Mouse (Mus musculus) forebrain, embryonic 11.5 days (tissue): Measurements from ENCODE around the gene Pygo2. TPM values are rescaled to one million over a fixed set of nuclear protein-coding genes. Genes with fewer than 3 reads are reported as not detected.

ENCODE experiments used
- ATAC-seq: fragments of 200-750 bp; cut with Nextera tagmentation; replicated peaks from 2 replicates; pipeline ENCODE4 v1.8.0; 2017; ENCODE audit warnings: moderate TSS enrichment; ENCODE audit not compliant: low FRiP score
- DNase-seq: peaks from one replicate; pipeline ENCODE4 v3.0.0-alpha.2; 2017; ENCODE audit warnings: low spot score
- H3K27ac ChIP-seq: fragments of 300-500 bp; sonication (generic); 2 replicates; pipeline ENCODE4 v1.5.1; 2014; ENCODE audit warnings: low read depth, low read length
- H3K27me3 ChIP-seq: fragments of 300-500 bp; sonication (generic); 2 replicates; pipeline ENCODE4 v1.6.1; 2014; ENCODE audit warnings: mild to moderate bottlenecking, low read length, mixed read lengths; ENCODE audit not compliant: control insufficient read depth, insufficient read depth
- H3K36me3 ChIP-seq: fragments of 300-500 bp; sonication (generic); 2 replicates; pipeline ENCODE4 v1.6.1; 2014; ENCODE audit warnings: mild to moderate bottlenecking, low read length, moderate library complexity, mixed read lengths; ENCODE audit not compliant: control insufficient read depth, insufficient read depth
- H3K4me1 ChIP-seq: fragments of 300-500 bp; sonication (generic); replicated peaks from 2 replicates; pipeline ENCODE4 v1.6.1; 2014; ENCODE audit warnings: low read length, mixed read lengths; ENCODE audit not compliant: control insufficient read depth, insufficient read depth
- H3K4me2 ChIP-seq: fragments of 300-500 bp; sonication (generic); 2 replicates; pipeline ENCODE4 v1.6.1; 2014; ENCODE audit warnings: low read depth, mild to moderate bottlenecking, low read length, moderate library complexity, mixed read lengths; ENCODE audit not compliant: severe bottlenecking
- H3K4me3 ChIP-seq: fragments of 300-500 bp; sonication (generic); 2 replicates; pipeline ENCODE4 v1.5.1; 2014; ENCODE audit warnings: low read depth, low read length
- H3K9ac ChIP-seq: fragments of 300-500 bp; sonication (generic); 2 replicates; pipeline ENCODE4 v1.6.1; 2014; ENCODE audit warnings: low read length
- H3K9me3 ChIP-seq: fragments of 300-500 bp; sonication (generic); 2 replicates; pipeline ENCODE4 v1.6.1; 2016; ENCODE audit warnings: low read length, mixed read lengths; ENCODE audit not compliant: control insufficient read depth
- WGBS: fragments of 180-500 bp; shearing (Covaris S2); extraction: QIAGEN DNeasy Blood & Tissue Kit; methylation state at CpG from one replicate; pipeline ENCODE4 v1.1.7; 2014; 5-methylcytosine and 5-hydroxymethylcytosine counted together
- polyA plus RNA-seq: library from polyadenylated mRNA; unstranded; fragments of >200 nt; fragmentation: Nextera tagmentation; extraction: Ambion mirVana; gene quantifications from 2 replicates; pipeline ENCODE4 v1.2.1, GENCODE M21; 2014

Gene Pygo2
- polyA plus RNA-seq, 1 experiment from 2014 or later, result 53.9 TPM

DNA sequence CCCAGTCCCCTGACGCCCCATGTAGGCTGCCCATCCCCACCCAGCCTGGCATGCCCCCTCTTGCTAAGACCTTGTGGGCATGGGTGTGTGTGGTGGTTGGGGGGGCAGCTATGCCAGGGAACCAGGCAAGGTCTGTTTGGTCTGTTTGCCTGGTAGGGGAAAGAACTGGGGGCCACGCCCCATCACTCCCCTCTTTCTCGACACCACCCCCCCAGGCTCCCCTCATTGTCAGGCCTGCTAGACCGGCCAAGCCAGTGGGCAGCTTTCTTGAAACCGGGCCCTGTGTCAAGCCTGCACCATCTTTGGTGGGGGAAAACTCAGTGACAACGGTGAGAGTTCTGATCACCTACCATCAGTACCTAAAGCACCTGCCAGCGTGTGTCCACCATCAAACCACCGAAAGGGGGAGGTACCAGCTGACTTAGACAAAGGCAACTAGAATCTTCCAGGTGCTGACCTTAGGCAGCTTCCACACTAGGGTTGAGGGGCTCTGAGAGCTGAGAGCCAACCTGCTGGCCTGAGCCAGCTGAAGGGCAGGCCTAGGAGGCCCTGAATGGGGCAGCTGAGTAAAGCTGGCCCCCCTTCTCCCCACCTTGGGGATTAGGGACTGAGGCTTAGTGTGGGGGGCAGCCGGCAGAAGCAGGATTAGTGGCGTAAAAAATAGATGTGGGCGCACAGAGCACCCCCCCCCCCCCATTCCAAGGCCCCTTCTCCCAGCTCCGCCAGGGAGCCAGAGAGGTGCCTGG is 45.5 kb upstream of the Pygo2 start:
- no peak for ATAC-seq
- WGBS, result 51% methylated on average over 12 of the region's 12 CpGs
- Histone ChIP-seq H3K4me2 (no peak overlapping the region), H3K27me3 (no peaks in the 10 kb centered on the region), H3K36me3 (no peaks in the 10 kb centered on the region), H3K4me1 (peaks cover 4% of the 10 kb centered on the region; the same call in 1 of the 2 replicates), H3K27ac (no peak overlapping the region), H3K9ac (no peak overlapping the region; the same call in 1 of the 2 replicates), H3K9me3 (no peaks in the 10 kb centered on the region), H3K4me3 (no peak overlapping the region)
- DNase-seq, result no peak

DNA sequence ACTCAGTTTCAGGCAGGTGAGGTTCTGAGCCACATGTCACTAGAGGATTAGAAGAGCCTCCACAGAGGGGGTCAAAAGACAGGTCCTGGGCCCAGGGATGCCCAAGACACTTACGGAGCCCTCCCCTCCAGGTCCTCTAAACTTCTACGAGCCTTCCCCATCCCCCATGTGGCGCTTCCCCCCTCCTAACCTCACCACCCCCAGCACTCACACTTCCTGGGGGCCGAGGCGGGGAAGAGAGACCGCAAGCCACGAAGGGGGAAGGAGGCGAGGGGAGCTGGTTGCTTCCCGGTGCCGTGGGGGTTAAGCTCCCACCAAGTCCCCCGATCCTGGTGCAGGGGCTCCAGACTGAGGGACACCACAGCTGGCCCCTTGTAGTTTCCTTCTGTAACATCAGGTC is 44.6 kb upstream of the Pygo2 start:
- Histone ChIP-seq H3K4me1 (peaks cover 4% of the 10 kb centered on the region; the same call in 1 of the 2 replicates), H3K27me3 (no peaks in the 10 kb centered on the region), H3K27ac (no peak overlapping the region), H3K4me3 (no peak overlapping the region), H3K4me2 (no peak overlapping the region), H3K9ac (no peak overlapping the region), H3K36me3 (no peaks in the 10 kb centered on the region), H3K9me3 (no peaks in the 10 kb centered on the region)
- WGBS, result 35% methylated on average over 11 of the region's 11 CpGs
- ATAC-seq (no peak), DNase-seq (no peak)

DNA sequence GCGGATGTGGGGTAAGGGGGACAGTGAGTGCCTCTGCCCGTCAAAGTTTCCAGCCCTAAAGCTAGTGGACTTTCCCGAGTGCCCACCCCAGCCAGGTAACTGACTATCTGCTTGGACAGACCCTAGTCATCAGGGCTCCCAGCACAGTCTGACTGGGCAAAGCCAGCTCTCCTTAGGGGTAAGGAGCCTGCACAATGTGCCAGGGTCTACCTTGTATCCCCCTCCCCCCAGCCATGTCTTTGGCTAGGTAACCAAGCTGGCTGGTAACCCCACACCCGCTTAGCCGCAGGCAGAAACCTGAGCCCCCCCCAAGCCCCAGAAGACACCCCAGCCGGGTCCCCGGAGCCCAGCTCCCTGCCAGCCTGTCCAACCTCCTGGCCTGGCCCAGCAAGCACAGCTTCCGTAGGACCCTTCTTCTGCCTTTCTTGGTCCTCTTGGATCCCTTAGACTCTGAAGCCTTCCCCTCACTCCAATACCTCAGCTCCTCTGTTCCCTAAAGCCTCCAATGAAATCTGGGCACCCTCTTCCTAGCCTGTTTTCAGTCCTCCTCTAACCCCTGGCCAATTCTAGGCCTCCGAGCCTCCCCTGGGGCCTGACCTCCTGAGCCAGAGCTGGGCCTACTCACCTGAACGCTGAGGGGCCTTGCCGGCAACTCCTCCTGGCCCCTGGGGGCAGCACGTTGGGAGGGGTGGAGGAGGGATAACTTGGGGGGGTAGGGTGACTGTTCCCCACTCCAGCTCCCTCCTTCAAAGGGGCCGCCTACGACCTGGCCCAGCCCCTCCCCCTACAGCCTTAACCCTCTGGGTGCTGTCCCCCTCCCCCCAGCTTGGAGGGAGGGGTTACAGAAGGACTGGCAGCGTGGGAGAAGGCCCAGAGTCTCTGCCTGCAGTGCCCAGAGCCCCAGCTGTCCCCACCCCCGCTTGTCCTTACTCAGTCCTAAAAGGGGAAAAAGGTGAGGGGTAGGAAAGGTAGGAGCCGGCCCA is 43.3 kb upstream of the Pygo2 start:
- Histone ChIP-seq H3K4me2 (no peak overlapping the region), H3K9ac (peak overlapping the region; percentile 10; the same call in 1 of the 2 replicates), H3K36me3 (no peaks in the 10 kb centered on the region), H3K9me3 (no peaks in the 10 kb centered on the region), H3K4me1 (peaks cover 14% of the 10 kb centered on the region; the same call in 1 of the 2 replicates), H3K27ac (no peak overlapping the region), H3K27me3 (peaks cover 2% of the 10 kb centered on the region; the same call in 1 of the 2 replicates), H3K4me3 (no peak overlapping the region)
- whole genome bisulfite sequencing, result 52% methylated on average over 17 of the region's 17 CpGs
- no peak for DNase-seq
- no peak for ATAC-seq

- Histone ChIP-seq H3K27ac (no peak overlapping the region), H3K9me3 (no peaks in the 10 kb centered on the region), H3K4me3 (no peak overlapping the region), H3K27me3 (peaks cover 2% of the 10 kb centered on the region), H3K36me3 (no peaks in the 10 kb centered on the region), H3K9ac (no peak overlapping the region), H3K4me2 (no peak overlapping the region), H3K4me1 (peaks cover 20% of the 10 kb centered on the region; the same call in 1 of the 2 replicates)
- DNase-seq (no peak), ATAC-seq (no peak)
- 75% methylated on average over 11 of the region's 11 CpGs for WGBS
These were observed 42.4 kb upstream of the Pygo2 start for GRCm38 (mm10) chr3:89387632-89388031.

DNA sequence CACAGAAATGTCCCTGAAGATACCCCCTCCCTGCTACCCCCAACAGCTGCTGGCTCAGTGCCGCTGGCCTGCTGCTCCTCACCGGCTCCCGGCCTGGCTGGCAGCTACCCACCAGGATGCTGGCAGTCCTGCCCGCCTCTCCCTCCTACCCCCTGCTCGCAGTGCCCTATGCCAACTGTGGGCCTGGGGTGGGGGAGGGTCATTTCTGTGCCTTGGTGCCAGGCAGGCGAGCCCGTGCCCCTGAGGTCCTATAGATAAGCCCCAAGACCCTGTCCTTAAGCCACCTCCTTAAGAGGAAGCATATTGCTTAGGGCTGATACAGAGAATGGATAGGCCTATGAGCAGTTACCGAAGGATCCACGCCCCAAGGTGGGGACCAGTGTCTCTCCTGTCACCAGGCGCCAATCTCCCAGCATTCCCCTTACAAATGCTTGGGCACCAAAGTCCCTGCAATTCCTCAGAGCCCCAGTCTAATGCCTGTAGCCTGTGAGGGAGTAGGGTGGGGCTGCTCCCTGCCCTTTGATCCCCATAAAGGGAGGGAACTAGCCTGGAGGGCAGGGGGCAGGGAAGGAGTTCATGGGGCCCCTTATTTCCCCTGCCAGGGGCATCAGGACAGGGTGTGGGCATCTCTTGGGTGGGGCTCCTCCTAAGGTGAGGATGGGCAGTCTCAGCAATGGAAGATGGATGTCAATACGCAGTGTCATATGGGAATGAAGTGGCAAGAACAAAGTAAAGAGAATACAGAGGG is 41.7 kb upstream of the Pygo2 start:
- ATAC-seq, result no peak
- Histone ChIP-seq H3K27me3 (peaks cover 2% of the 10 kb centered on the region), H3K4me2 (no peak overlapping the region)

DNA sequence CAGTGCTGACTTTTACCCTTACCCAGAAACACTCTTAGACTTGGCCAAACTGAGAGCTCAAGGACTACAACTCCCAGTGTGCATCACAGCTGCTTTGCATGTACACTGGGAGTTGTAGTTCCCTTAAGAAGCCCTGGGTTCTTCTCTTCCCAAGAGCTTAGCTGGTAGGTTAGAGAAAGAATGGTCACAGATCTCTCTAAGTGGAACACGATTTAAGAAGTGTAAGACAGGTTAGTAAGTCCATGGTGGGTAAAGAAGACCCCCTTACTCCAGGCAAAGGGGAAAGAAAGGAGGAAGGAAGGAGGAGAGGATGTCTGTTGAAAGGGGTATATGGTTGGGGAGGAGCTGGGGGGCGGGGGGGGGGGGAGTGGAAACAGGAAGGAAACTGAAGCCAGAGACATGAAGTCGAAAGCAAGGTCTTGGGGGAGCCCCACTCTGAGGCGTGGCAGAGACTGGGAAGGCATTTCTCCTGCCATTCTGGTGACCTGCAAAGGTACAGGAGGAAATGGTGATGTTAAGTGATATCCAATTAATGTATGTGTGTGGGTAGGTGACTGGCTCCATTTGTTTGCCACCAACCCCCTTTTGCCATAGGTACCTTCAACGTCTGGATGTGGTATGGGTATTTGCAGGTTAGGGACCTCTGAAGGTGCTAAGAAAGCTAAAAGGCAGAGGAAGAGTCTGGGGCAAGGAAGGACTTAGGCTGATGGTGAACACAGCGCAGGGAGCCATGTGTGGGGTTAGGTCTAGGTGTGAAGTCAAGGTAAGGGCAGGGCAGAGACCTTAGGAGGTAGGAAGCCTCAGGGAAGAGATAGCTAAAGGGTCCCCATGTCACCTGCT is 40.9 kb upstream of the Pygo2 start:
- Histone ChIP-seq H3K9ac (no peak overlapping the region), H3K9me3 (no peaks in the 10 kb centered on the region), H3K36me3 (no peaks in the 10 kb centered on the region), H3K27ac (no peak overlapping the region), H3K4me1 (peaks cover 27% of the 10 kb centered on the region; the same call in 1 of the 2 replicates), H3K27me3 (peaks cover 2% of the 10 kb centered on the region), H3K4me3 (no peak overlapping the region), H3K4me2 (no peak overlapping the region)
- WGBS, result 68% methylated on average over 6 of the region's 6 CpGs
- DNase-seq (no peak), ATAC-seq (no peak)

More for the DNA sequence above, 41.7 kb upstream of the Pygo2 start:
- Histone ChIP-seq H3K36me3 (no peaks in the 10 kb centered on the region), H3K9ac (no peak overlapping the region), H3K9me3 (no peaks in the 10 kb centered on the region), H3K27ac (no peak overlapping the region), H3K4me3 (no peak overlapping the region), H3K4me1 (peaks cover 25% of the 10 kb centered on the region; the same call in 1 of the 2 replicates)
- DNase-seq, result no peak
- 79% methylated on average over 11 of the region's 11 CpGs for WGBS

GRCm38 (mm10) chr3:89390111-89390515 is 39.9 kb upstream of the Pygo2 start:
- H3K4me1 ChIP-seq, result peaks cover 25% of the 10 kb centered on the region; the same call in 1 of the 2 replicates

More at GRCm38 (mm10) chr3:89390111-89390515, 39.9 kb upstream of the Pygo2 start:
- no peak for ATAC-seq
- no peak overlapping the region for H3K27ac ChIP-seq
- 60% methylated on average over 4 of the region's 5 CpGs for WGBS
- DNase-seq, result no peak
- H3K9me3 ChIP-seq, result no peaks in the 10 kb centered on the region
- no peak overlapping the region for H3K4me3 ChIP-seq
- no peak overlapping the region for H3K9ac ChIP-seq
- H3K4me2 ChIP-seq, result no peak overlapping the region
- peaks cover 2% of the 10 kb centered on the region for H3K27me3 ChIP-seq
- no peaks in the 10 kb centered on the region for H3K36me3 ChIP-seq
